Mouse (Mus musculus) cerebellum, postnatal 25 days (tissue): ENCODE measurements around the gene Nfatc2.

Source experiments
- DNase-seq, 2 experiments: peaks; one replicate each; pipeline ENCODE4 v3.0.0; 2021; ENCODE audit warnings: mixed read lengths in 2 of 2

Gene Nfatc2

DNA sequence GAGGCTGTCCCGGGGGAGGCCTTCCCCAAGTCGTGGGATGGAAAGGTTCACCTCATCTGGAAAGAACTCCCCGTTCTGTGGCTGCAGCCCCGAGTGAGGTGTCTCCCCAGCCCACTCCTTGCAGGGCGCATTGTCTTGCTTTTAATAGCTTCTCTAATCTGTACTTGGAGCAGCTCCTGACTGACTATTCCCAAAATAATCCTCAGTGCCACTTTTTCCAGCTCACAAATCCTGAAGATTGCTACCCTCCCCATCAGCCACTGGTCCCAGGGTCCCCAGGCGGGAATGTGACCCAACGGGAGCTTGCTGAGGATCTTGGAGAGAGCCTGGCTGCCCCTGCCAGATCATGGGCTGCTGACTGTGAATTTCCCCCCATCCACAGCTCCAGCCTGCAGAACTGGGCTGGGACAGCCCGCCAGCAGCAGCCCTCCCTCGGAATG lies 6.7 kb upstream of the Nfatc2 start:
- no peak for DNase-seq

DNA sequence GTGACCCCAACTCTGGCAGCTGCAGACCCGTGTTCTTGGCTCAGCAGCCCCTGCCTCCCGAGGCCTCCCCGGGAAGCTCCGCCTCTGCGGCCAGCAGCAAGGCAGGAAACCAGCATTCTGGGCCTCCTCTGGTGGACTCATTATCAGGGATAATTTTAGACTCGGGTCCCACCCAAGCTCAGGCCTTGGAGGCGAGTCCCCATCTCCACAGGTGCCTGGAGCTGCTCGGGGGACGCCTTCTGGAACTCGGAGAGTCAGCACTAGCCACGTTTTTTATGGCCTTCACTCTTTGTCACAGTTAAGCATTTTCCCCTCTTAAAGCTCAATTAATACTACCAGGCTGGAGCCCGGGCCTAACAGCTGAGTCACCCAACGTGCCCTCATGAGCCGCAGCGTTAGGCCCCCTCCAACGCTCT lies 3.2 kb upstream of the Nfatc2 start:
- no peak for DNase-seq

DNA sequence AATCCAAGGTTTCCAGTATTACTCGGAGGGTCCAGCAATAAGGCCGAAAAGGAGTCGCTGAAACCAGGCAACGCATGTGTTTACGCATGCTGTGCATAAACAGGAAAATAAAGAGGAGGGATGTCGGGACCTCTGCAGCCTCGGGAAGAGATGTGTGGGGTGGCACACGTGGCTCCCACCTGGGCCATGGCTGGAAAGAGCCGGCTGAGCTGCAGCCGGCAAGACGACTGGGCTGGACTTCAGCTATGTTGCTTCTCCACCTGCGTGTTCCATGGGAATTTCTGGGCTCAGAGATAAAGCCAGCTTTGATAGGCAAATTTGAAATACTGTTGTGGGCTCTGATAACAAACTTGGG lies 907 bp upstream of the Nfatc2 start:
- no peak for DNase-seq

DNA sequence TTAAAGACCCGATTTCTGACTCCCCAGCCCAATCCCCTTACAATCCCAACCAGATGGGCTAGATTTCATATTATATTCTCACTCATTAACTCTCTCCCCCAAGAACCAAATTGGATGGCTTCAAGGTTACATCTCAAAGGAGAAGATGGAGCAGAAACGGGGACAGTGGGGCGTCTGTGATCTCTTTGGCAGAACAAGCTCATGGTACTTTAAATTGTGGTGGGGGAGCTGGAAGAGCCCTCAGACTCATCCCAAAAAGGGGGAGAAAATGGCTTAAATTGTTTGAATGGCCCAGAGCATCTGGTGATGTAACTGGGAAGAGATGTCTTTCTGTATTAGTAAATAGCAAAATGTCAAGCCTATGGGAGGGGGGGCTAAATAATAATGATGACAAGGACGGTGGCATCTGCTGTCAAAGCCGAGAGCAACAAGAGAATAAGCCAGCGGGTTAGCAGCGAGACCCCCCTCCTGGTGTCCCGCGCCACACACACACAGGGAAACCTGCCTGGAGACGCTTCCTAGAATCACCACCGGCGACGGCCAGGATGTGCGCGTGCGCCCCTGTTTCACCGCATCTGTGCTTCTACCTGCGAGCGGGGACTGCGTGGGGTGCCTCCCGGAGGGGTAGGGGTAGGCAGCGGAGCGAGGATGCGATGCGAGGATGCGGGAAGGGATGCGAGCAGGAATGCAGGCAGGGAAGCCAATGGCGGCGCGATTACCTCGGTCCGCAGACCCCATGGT lies 537 bp downstream of the Nfatc2 start:
- DNase-seq: peak; percentile 67

DNA sequence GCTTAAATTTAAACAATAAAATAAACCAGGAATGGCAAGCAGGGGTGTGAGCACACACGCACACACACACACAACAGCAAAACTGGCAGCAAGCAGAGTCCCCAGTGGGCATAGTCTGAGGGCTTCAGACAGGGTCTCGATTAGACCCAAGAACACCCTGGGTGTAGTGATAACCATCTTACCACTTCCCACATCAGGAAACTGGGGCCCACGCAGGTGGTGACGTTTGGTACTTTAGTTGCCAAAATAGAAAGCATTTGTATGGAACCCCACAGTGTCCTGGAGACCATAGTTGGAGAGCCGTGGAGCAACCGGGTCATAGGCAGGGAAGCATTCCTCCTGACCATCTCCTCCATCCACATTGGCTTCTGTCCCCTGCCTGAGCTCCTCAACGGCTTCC lies 5.8 kb downstream of the Nfatc2 start:
- DNase-seq: no peak

DNA sequence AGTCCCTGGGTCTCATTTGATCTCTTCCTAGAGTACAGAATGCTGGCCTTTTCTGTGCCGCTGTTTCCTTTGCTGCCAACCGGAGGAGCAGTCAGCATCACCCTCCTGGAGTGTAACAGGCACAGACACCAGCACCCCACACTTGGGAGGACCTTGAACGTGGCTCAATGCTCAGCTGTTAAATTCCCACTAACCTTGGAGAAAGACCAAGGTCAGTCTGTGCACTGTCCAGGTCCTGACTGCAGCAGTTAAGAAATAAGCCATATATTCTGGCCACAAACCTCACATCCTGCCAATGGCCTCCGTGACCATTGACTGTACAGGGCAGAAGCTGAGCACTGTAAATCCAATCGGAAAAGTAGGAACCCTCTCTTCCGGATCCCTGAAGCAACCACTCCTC lies 7.8 kb downstream of the Nfatc2 start:
- no peak for DNase-seq

DNA sequence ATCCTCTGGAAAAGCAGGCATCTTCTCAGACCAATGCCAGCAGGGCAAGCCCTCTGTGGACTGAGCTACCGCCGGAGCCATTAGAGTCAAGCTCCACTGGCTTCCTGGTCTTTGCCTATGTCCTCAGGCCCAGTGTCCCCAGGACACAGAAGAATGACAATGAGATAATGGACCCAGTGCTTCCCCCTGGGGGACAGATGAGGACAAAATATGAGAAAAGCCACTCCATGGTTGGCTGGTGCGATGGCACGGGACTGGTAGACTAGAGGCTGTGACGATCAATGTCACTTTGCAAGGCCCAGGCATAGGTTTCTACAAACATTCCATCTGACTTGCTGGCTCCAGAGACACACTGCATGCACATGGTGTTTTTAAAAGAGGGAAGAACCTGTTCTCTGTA lies 8.5 kb downstream of the Nfatc2 start:
- DNase-seq: no peak

DNA sequence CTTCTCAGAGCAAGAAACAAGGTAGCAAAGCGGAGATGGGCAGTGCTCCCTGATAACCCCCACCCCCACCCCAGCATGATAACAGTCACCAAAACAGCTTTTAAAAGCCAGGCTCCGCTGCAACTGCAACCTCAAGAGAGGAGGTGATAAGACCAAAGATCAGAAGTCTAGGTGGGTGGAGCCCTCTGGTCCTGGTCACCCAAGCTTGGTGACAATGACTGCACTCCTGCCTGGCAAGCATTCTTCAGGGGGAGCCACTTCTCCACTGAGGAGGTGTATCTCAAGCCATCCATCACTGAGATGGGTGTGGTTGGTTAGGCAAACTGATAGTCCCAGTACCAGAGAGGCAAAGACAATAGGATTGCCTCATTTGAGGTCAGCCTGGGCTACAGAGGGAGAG lies 10.4 kb downstream of the Nfatc2 start:
- DNase-seq: no peak

DNA sequence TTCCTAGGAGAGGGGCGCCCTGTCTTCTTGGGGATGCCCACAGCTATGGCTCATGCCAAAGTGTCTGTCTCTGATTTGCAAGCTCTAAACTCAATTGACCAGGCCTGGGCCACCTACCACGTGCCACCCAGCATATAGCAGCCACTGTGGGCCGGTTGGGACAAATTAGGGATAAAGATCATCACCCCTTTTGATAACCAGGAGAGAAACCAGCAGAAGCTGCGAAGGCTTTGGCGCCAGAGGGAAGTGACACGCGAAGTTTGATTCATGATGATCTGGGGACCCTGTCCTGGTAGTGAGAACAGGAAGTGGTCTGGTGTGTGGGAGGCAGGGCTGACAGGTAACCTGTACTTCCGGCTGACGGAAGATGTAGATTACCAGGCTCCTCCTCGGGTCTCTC lies 10.9 kb downstream of the Nfatc2 start:
- DNase-seq: no peak

DNA sequence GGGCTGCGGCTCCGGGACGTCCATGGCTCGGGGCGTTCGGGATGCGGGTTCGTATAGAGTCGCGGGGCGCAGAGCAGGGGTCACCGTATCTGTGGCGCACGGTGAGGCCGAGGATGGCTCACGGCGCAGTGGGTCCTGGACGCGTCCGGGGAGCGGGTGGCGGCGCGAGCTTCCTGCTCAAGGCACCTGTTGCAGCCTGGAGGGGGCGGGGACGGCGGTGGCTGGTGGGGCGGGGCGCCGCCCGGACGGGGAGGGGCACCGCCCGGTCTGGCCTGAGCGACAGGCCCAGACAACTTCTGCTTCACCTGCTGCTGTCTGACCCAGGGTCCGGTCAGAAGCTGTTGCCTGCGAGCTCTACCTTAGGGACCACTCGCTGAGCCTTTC lies 11.3 kb downstream of the Nfatc2 start:
- DNase-seq: peak in 1 of 2 experiments; percentile 47

DNA sequence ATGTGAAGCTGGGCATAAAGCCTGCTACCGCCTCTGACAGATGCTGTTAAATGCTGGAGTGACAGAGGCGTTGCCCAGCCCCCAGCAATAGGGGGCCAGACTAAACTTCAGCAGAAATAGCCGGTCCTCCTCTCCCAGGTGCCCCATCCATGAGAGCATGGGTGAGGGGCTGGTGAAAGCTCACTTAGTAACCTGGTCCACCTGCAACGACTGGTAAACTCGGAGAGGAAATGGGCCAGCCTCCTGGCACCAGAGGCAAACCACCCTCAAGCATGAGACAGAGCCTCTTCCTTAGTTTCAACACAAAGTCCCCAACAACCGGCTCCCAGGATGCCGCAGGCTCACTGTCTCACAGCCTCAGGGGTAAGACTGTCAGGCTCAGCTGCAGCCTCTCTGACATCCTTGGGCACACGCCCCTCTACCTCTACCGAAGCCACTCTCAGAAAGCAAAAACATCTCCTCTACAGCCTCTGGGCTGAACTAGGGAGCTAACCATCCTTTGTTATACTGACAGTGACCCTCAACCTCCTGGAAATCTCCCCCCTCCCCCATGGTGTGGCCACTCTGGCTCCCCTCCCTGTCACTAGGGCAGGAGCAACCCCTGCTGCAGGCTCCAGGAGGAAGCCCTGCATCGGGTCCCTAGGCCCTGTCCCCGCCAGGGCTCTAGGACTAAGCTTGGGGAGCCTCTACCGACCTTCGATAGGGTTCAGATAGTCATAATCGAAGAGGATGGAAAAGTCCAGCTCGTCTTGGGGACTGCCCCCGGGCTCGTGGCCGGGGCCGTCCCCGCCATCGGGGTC lies 11.9 kb downstream of the Nfatc2 start:
- DNase-seq: no peak

DNA sequence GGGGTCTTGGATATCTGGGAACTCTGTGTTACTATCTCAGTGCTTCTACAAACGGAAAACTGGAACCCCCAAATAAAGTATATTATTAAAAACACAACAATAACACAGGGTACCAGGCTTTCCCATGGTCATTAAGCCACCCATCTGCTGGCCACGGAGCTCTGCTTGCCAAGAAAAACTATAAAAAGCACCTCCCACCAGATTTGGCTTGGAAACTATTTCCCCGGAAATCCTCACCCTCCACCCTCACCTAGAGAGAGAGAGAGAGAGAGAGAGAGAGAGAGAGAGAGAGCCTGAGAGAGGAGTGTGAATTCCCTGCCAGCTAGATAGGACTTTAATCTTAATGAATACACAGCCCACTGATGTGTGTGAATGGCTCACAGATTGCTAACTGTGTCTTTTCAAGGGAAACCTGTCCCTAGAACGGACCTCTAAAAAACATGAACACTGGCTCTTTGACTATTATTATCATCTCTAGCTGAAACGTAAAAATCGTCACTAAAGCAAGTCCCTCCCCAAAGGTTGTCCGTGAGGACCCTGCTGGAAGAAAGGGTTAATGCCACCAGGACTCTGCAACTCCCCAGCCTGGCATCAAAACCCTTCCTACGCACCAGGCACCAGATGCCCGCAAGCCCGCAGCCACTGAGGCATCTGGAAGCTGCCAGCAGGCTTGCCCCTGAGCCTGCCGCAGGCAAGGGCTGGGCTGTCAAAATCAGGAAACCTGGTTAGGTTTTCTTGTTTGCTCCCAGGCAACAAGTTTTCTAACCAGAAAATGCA lies 12.7 kb downstream of the Nfatc2 start:
- DNase-seq: no peak

DNA sequence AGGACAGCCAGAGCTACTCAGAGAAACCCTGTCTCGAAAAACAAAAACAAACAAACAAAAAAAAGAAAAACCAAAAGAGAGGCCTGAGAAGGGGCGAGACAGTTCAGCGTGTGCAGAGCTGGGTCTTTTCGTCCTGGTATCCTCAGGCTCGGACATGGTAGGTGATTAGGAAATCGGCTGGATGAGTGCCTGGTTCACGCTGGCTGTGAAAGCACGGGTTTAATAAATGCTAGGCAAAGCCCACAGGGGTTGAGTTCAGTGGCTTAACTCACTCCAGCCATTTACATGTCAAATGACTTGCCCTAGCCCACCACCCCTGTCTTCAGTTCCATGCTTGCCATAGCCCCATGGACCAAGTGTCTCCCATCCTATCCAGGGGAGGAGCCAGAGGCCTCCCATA lies 14.3 kb downstream of the Nfatc2 start:
- DNase-seq: no peak

DNA sequence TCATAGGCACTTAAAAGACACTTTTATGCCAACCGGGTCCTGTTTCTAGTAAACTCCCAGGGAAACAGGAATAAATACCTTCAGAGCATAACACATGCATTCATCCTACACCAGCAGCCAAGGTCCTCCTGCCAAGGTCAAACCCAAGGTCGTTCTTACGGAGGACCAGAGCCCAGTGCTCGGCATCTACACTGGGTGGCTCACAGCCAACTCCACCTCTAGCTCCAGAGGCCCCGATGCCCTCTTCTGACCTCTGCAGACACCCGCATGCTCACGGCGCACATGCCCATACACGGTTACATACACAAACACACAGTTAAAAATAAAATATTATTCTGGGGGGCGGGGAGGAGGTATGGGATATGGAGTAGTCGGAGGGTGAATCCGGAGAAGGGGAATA lies 14.9 kb downstream of the Nfatc2 start:
- no peak for DNase-seq

DNA sequence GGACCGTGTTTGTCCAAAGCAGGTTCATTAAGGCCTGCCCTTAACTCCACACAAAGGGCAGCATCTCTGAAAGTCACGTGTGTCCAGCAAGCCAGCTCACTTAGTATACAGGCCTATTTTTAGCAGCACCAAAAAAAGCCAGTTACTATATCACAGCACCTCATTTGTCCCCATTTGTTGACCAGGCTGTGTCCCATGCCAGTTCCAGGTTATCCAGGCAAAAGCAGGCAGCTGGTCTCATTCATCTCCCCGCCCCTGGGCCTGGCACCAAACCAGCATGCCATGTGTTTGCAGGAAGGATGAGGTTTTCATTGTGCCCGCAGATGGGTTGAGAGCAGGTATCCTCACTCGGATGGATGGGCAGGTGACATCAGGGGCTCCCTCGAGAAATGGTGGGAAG lies 16.6 kb downstream of the Nfatc2 start:
- peak; percentile 93 to 95 for DNase-seq

DNA sequence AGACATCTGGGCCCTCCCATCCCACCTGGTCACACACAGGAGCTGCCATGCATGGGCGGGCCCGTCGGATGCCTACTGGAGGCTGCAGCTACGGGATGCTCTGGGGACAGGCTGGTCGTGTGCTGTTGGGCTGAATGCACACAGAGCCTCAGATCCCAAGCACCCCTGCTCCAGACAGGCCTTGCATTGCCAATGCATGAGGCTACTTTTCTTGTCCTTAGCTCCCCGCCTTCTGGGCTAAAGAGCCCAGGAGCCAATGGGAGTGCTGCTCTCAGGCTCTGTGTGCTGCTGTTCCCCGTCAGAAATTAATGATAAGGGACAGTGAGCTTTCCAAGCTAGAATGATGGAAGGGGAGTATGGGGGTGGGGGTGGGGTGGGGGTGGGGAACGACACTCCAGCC lies 17.0 kb downstream of the Nfatc2 start:
- DNase-seq: no peak

DNA sequence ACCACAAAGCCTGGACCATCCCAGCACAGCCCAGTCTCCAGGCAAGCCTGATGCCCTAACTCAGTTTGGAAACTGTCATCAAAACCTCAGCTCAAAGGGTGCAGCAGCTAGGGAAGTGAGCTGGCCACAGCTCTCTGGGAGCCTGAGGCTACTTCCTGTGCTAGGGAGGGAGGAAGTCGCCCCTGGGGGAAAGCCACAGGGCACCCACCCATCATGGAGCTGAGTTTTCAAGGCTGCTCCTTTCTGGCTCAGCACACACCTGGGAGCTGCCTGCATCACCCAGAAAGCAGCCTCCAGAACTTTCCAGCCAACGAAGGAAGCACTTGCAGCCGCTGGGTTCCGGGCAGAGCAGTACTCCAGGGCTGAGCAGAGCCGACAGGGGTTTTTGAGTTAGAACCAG lies 18.4 kb downstream of the Nfatc2 start:
- no peak for DNase-seq

DNA sequence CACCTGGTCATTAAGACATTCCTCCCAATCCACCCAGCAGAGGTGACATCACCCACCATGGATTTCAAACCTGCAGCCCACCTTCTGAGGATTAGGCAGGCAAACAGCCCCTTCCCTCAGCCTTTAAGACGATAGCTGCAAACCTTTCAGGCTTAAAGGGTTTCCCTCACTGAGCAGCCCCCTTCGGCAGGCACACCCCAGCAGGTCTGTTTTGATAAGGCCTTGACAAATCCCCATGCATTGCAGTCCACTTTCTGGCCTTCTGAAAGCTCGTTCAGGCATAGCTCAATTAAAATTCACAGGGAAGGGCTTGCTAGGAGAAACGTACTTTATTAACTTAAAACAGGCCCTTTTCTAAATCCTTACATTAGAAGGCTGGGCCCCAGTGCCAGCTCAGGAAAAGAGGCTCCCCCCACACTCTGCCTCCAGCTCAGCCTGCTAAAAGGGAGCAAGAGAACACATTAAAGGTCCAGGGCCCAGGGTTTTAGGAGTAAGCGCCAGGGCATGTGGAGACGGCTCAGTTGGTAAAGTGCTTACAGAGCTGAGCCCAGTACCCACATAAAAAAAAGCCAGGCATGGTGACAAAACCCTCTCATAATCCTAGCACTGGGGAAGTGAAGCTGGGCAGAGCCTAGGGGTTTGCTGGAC lies 20.1 kb downstream of the Nfatc2 start:
- no peak for DNase-seq

DNA sequence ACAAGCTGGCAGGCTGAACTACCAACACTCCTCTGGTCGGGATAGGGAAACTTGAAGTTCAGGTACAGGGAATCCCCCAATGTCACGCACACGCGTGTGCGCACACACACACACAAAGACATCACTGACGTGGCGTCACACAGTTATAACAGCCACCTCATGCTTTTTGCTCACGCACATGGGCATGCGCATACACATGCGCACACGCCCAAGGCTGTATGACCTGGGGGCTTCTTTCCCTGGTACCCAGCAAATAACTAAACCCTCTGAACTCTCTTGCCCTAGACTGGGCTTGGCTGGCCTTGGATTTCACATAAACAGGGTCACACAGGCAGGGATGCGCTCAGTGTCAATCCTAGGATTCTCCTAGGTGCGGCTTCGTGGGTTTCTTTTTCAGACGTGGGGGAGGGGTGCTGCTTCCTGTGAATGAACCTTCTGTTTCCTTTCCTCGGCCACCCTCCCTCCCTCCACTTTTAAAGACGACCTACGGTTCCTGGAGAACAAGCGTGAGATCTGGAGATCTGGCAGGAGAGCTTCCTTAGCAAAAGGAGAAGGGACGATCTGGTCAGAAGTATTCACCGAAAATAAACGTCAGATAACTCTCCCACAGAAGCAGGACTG lies 21.1 kb downstream of the Nfatc2 start:
- no peak for DNase-seq

DNA sequence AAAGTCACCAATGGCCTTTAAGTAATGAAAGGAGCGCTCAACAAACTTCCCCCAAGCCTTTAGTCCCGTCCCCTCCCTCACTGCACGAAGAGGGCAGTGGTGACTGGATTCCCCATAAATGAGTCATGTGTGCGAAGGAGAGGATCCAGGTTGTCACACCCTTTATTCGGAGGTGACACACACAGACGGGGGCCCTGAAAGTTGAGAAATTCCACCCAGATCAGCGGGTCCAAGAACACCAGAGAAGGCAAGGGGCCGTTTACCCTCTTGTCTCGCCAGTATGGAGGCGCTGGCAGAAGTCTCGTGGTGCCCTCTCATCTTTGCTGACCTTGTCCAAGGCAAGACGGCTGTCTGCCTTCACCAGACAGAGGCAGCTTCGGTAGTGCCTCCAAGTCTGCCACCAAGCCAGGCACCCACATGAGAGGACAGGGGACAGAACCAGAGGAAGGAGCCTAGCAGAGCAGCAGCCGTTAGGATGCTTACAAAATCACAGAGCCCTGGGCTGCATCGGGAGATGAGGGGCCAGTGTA lies 21.8 kb downstream of the Nfatc2 start:
- DNase-seq: no peak

DNA sequence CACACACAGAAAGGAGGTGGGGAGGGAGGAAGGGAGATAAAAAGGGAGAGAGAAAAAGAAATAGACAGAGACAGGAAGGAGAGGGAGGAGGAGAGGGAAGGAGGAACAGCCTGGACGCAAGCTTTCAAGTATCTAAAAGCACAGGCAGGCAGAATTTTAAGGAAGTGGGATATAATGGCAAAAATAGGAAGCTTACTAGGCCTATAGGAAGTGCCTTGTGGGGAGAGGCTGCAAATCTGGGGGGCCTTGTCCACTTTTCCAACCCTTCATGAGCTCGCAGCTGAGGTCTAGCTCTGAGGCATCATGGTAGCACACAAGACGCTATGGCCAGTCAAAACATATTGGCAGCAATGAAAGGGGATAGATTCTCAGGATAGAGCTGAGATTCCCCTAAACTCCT lies 22.3 kb downstream of the Nfatc2 start:
- no peak for DNase-seq

DNA sequence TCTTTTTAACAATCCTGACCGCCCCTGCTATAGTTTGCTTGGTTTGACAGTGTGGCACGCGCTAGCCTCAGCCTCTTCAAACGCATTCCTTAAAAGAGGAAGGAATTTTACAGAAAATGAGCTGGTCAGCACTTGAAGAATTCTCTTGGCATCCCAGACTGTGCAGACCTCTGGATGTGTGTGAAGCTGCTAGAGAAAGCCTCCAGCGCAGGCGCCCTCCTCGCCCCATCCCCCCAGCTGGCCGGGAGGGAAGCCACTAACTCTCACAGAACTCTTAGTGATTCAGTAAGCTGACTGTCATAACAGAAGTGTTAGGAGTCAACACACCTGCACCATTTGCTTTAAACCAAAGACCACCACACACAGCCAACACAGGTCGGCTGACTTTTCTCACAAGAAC lies 23.3 kb downstream of the Nfatc2 start:
- DNase-seq: no peak

DNA sequence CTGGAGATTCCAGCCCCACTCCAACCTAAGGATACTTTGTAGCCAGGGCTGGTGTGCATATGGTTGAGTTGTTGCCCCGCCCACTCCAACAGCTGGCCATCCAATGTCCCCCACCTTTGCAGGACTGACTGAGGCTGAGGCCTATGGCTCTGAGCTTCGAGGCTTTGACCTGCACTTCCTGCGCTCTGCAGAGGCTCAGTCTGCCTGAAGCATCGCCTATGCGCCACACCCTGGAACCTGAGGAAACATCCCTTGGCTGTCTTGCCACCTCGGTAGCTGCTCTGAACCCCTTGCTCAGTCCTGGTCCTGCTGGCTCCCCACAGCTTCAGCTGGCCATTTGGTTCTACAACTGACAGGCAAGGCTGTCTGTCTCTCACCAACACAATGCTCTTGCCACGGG lies 24.1 kb downstream of the Nfatc2 start:
- DNase-seq: no peak
